ENCODE assay signal across 8 mouse cellular contexts in genomic region chr6:89362281-89363106, GRCm38 (mm10). TPM values are rescaled to one million over a fixed set of nuclear protein-coding genes. Genes with fewer than 3 reads are reported as not detected.
DNase-seq lines count a peak whose midpoint lies in the region; ATAC-seq and TF ChIP-seq lines count a peak whose summit lies in the region.

Gene Plxna1, minus strand, starts transcription at chr6:89362620.

- H3K27ac ChIP-seq in forebrain, embryonic 14.5 days (ENCODE audit: low read depth, low read length), result peak within 1 kb of the TSS; percentile 79
- H3K27ac ChIP-seq in heart, postnatal 0 days (ENCODE audit: low read depth), result peak within 1 kb of the TSS; percentile 69
- H3K27ac ChIP-seq in lung, embryonic 15.5 days, result peak within 1 kb of the TSS; percentile 74

- peak; percentile 81 for ATAC-seq in forebrain, embryonic 14.5 days
- ATAC-seq in heart, postnatal 0 days (ENCODE audit: insufficient read depth, low read depth), result peak; percentile 86
- ATAC-seq in lung, embryonic 15.5 days (ENCODE audit: borderline replicate concordance, extremely low read depth, low FRiP score, low TSS enrichment), result peak; percentile 80

- H3K27me3 ChIP-seq in forebrain, embryonic 14.5 days (replicated peaks; ENCODE audit: control insufficient read depth, insufficient read depth, low read length), result no peaks in the 10 kb centered on the region
- H3K27me3 ChIP-seq in heart, postnatal 0 days (ENCODE audit: control insufficient read depth, insufficient read depth, low read length), result 0 out of 2 replicates have a peak, but pooled peaks cover 8% of the 10 kb centered on the region
- H3K27me3 ChIP-seq in lung, embryonic 15.5 days, result peaks cover 8% of the 10 kb centered on the region; the same call in 1 of the 2 replicates

- H3K9me3 ChIP-seq in forebrain, embryonic 14.5 days (replicated peaks; ENCODE audit: control insufficient read depth, low read length), result no peaks in the 10 kb centered on the region
- H3K9me3 ChIP-seq in heart, postnatal 0 days (replicated peaks; ENCODE audit: control insufficient read depth, low read length), result no peaks in the 10 kb centered on the region
- no peaks in the 10 kb centered on the region for H3K9me3 ChIP-seq in lung, embryonic 15.5 days

- no peak for TF ChIP-seq EP300 in heart, postnatal 0 days (IDR thresholded peaks at IDR 0.05; ENCODE audit: low read depth)

- peaks cover under 1% of the 10 kb centered on the region; the same call in 1 of the 2 replicates for H3K36me3 ChIP-seq in forebrain, embryonic 14.5 days (ENCODE audit: control insufficient read depth, insufficient read depth, low read length)
- no peaks in the 10 kb centered on the region for H3K36me3 ChIP-seq in heart, postnatal 0 days (replicated peaks; ENCODE audit: control insufficient read depth, insufficient read depth, low read length)
- H3K36me3 ChIP-seq in lung, embryonic 15.5 days, result no peaks in the 10 kb centered on the region

- WGBS in forebrain, embryonic 14.5 days, result under 1% methylated on average over 81 of the region's 110 CpGs
- WGBS in heart, postnatal 0 days, result under 1% methylated on average over 72 of the region's 110 CpGs
- WGBS in lung, embryonic 15.5 days, result under 1% methylated on average over 56 of the region's 110 CpGs

- H3K4me3 ChIP-seq in forebrain, embryonic 14.5 days (ENCODE audit: low read depth, low read length), result peak within 1 kb of the TSS; percentile 97
- H3K4me3 ChIP-seq in heart, postnatal 0 days (ENCODE audit: low read depth, low read length), result peak within 1 kb of the TSS; percentile 86
- peak within 1 kb of the TSS; percentile 99 for H3K4me3 ChIP-seq in lung, embryonic 15.5 days

- DNase-seq in NIH3T3 (ENCODE audit: low read depth), result peak; percentile 84
- peak; percentile 28 for DNase-seq in c-Kit-positive CD71-positive TER-119-positive erythroid progenitor cells, embryonic 14.5 days (ENCODE audit: low spot score)
- DNase-seq in forebrain, embryonic 14.5 days (ENCODE audit: low spot score), result peak; percentile 73
- DNase-seq in heart, postnatal 0 days (ENCODE audit: low spot score), result peak; percentile 56
- DNase-seq in kidney, postnatal 4 days, result peak; percentile 65 to 82
- DNase-seq in retina, adult 2 months (ENCODE audit: low read depth, low spot score), result peak; percentile 33
- DNase-seq in urinary bladder, postnatal 25 days (ENCODE audit: low spot score), result peak; percentile 48

- peak within 1 kb of the TSS; percentile 87 for H3K4me2 ChIP-seq in forebrain, embryonic 14.5 days (ENCODE audit: low read length)
- peak within 1 kb of the TSS; percentile 88 for H3K4me2 ChIP-seq in heart, postnatal 0 days (ENCODE audit: low read depth, low read length)
- H3K4me2 ChIP-seq in lung, embryonic 15.5 days, result peak within 1 kb of the TSS; percentile 97

- H3K9ac ChIP-seq in forebrain, embryonic 14.5 days (ENCODE audit: low read length), result peak within 1 kb of the TSS; percentile 98
- peak within 1 kb of the TSS; percentile 89 for H3K9ac ChIP-seq in heart, postnatal 0 days (replicated peaks; ENCODE audit: low read depth, low read length)
- H3K9ac ChIP-seq in lung, embryonic 15.5 days, result peak within 1 kb of the TSS; percentile 99

- peaks cover 24% of the 10 kb centered on the region for H3K4me1 ChIP-seq in forebrain, embryonic 14.5 days (ENCODE audit: control insufficient read depth, insufficient read depth, low read length)
- peaks cover 21% of the 10 kb centered on the region for H3K4me1 ChIP-seq in heart, postnatal 0 days (ENCODE audit: control insufficient read depth, insufficient read depth)
- H3K4me1 ChIP-seq in lung, embryonic 15.5 days, result peaks cover 40% of the 10 kb centered on the region

- TF ChIP-seq CTCF in heart, postnatal 0 days (IDR thresholded peaks at IDR 0.05; ENCODE audit: low read depth), result peak; percentile 36

RNA-seq across cellular contexts. Expression of gene Plxna1, which starts in this region (rescaled TPM):
- polyA plus RNA-seq in forebrain, embryonic 14.5 days (2014; fragmentation: Nextera tagmentation; extraction: Ambion mirVana), result 26.8 and 31.9 TPM in 2 replicates
- 30.4 and 133 TPM in 2 replicates for total RNA-seq in heart, postnatal 0 days (2014; rRNA removed; ENCODE audit: low replicate concordance)
- 7.8 and 8.1 TPM in 2 replicates for polyA plus RNA-seq in heart, postnatal 0 days (2015; fragmentation: Nextera tagmentation; extraction: Ambion mirVana)
- 25.1 and 27.5 TPM in 2 replicates for polyA plus RNA-seq in lung, embryonic 15.5 days (2015; fragmentation: Nextera tagmentation; extraction: Ambion mirVana)

Comparison
In these comparisons a context has a peak if more than half of its experiments do, and no peak if none do; other contexts are left out.
1. Peak in every context shown above with its lines: DNase-seq, ATAC-seq, H3K4me3 ChIP-seq and H3K27ac ChIP-seq.
2. DNase-seq: peak in every context shown above with its lines; median percentile 84 in NIH3T3; 74 in kidney, postnatal 4 days; 73 in forebrain, embryonic 14.5 days; 56 in heart, postnatal 0 days; 48 in urinary bladder, postnatal 25 days; 33 in retina, adult 2 months; 28 in c-Kit-positive CD71-positive TER-119-positive erythroid progenitor cells, embryonic 14.5 days.